Mouse (Mus musculus) CH12.LX (cell line): Measurements from ENCODE around the gene Sde2. TPM values are rescaled to one million over a fixed set of nuclear protein-coding genes. Genes with fewer than 3 reads are reported as not detected.

ENCODE experiments used
- DNase-seq: peaks from one replicate; pipeline ENCODE4 v3.0.0-alpha.2; 2013; ENCODE audit errors: extremely low read depth
- H3K27ac ChIP-seq: 2 replicates; pipeline ENCODE4 v1.5.1; 2012; ENCODE audit warnings: low read depth, mild to moderate bottlenecking, control low read depth, moderate library complexity; ENCODE audit not compliant: insufficient read depth
- H3K27me3 ChIP-seq: replicated peaks from 2 replicates; pipeline ENCODE3; 2012; ENCODE audit warnings: inconsistent platforms
- H3K36me3 ChIP-seq, 2 experiments: replicated peaks in 1 of 2; 2 replicates each; pipeline versions ENCODE3 to v1.6.1; 2012; ENCODE audit warnings: inconsistent platforms in 1 of 2, low read length in 1 of 2, mild to moderate bottlenecking in 1 of 2, mixed read lengths in 1 of 2, moderate library complexity in 1 of 2; ENCODE audit not compliant: control insufficient read depth in 1 of 2, insufficient read depth in 1 of 2
- H3K4me1 ChIP-seq, 2 experiments: 2 replicates each; pipeline ENCODE4 v1.6.1; 2012; ENCODE audit warnings: inconsistent platforms in 1 of 2, moderate library complexity in 1 of 2; ENCODE audit not compliant: insufficient read depth in 2 of 2, control insufficient read depth in 1 of 2
- H3K4me2 ChIP-seq: 2 replicates; pipeline ENCODE4 v1.6.1; 2012; ENCODE audit warnings: low read depth, mild to moderate bottlenecking, control low read depth; ENCODE audit not compliant: poor library complexity, insufficient read depth, severe bottlenecking
- H3K4me3 ChIP-seq, 3 experiments: fragments of 150-350 bp in 1 of 3; sonication (generic) in 1 of 3; replicated peaks in 1 of 3; 2 replicates each; pipeline versions ENCODE3 to v1.5.1; 2011 to 2012; ENCODE audit warnings: low read depth in 2 of 3, low read length in 2 of 3, mild to moderate bottlenecking in 2 of 3, moderate library complexity in 2 of 3, control low read depth in 1 of 3, improper control_type of control experiment in 1 of 3, inconsistent platforms in 1 of 3, mixed read lengths in 1 of 3; ENCODE audit not compliant: poor library complexity in 1 of 3
- H3K79me2 ChIP-seq: replicated peaks from 2 replicates; pipeline ENCODE4 v1.6.1; 2012; ENCODE audit warnings: mild to moderate bottlenecking, moderate library complexity; ENCODE audit not compliant: control insufficient read depth, poor library complexity, insufficient read depth, severe bottlenecking; ENCODE audit errors: extremely low read depth
- H3K9ac ChIP-seq: 2 replicates; pipeline ENCODE4 v1.6.1; 2012; ENCODE audit warnings: low read depth, mild to moderate bottlenecking, control low read depth, moderate library complexity; ENCODE audit not compliant: insufficient read depth
- H3K9me3 ChIP-seq: replicated peaks from 2 replicates; pipeline ENCODE3; 2012; ENCODE audit warnings: low read length, inconsistent platforms, mixed read lengths
- BHLHE40 ChIP-seq: IDR thresholded peaks from 2 replicates; pipeline ENCODE4 v1.6.1; 2011; ENCODE audit warnings: mild to moderate bottlenecking, low read depth, low read length, improper control_type of control experiment
- CHD1 ChIP-seq: IDR thresholded peaks from 2 replicates; pipeline ENCODE4 v1.6.1; 2012; ENCODE audit warnings: low read depth, low read length, improper control_type of control experiment, inconsistent platforms
- CHD2 ChIP-seq: IDR thresholded peaks from 2 replicates; pipeline ENCODE4 v1.6.1; 2011; ENCODE audit warnings: low read length, improper control_type of control experiment
- CTCF ChIP-seq, 2 experiments: IDR thresholded peaks in 1 of 2; conservative IDR thresholded peaks in 1 of 2; 2 replicates each; pipeline ENCODE4 v1.5.1; 2011 to 2012; ENCODE audit warnings: low read depth in 2 of 2, low read length in 2 of 2, improper control_type of control experiment in 1 of 2, inconsistent platforms in 1 of 2, mild to moderate bottlenecking in 1 of 2, moderate library complexity in 1 of 2
- E2F4 ChIP-seq: IDR thresholded peaks from 2 replicates; pipeline ENCODE4 v1.6.1; 2011; ENCODE audit warnings: low read depth, low read length, improper control_type of control experiment; ENCODE audit not compliant: insufficient replicate concordance
- ELF1 ChIP-seq: IDR thresholded peaks from 2 replicates; pipeline ENCODE4 v1.6.1; 2014; ENCODE audit warnings: low read depth, mild to moderate bottlenecking, inconsistent platforms, low read length, improper control_type of control experiment
- EP300 ChIP-seq: IDR thresholded peaks from 2 replicates; pipeline ENCODE4 v1.6.1; 2011; ENCODE audit warnings: low read length, improper control_type of control experiment
- GABPA ChIP-seq: IDR thresholded peaks from 2 replicates; pipeline ENCODE4 v1.6.1; 2012; ENCODE audit warnings: low read depth, low read length, improper control_type of control experiment, inconsistent platforms; ENCODE audit not compliant: insufficient replicate concordance
- IRF4 ChIP-seq: IDR thresholded peaks from 2 replicates; pipeline ENCODE4 v1.6.1; 2014; ENCODE audit warnings: low read depth, mild to moderate bottlenecking, inconsistent platforms, low read length, improper control_type of control experiment
- JUN ChIP-seq: IDR thresholded peaks from 2 replicates; pipeline ENCODE4 v1.6.1; 2011; ENCODE audit warnings: low read depth, mild to moderate bottlenecking, low read length, improper control_type of control experiment, moderate library complexity; ENCODE audit not compliant: insufficient read depth
- JUND ChIP-seq: conservative IDR thresholded peaks from 2 replicates; pipeline ENCODE4 v1.6.1; 2011; ENCODE audit warnings: low read depth, low read length, improper control_type of control experiment
- MAX ChIP-seq: IDR thresholded peaks from 2 replicates; pipeline ENCODE4 v1.6.1; 2011; ENCODE audit warnings: low read length, improper control_type of control experiment
- MEF2A ChIP-seq: IDR thresholded peaks from 2 replicates; pipeline ENCODE4 v1.6.1; 2014; ENCODE audit warnings: low read depth, mild to moderate bottlenecking, inconsistent platforms, low read length, improper control_type of control experiment, borderline replicate concordance
- MXI1 ChIP-seq: IDR thresholded peaks from 2 replicates; pipeline ENCODE4 v1.6.1; 2011; ENCODE audit warnings: mild to moderate bottlenecking, low read depth, low read length, improper control_type of control experiment
- MYC ChIP-seq: IDR thresholded peaks from 2 replicates; pipeline ENCODE4 v1.6.1; 2011; ENCODE audit warnings: low read depth, mild to moderate bottlenecking, improper control_type of control experiment, low read length
- NELFE ChIP-seq: IDR thresholded peaks from 2 replicates; pipeline ENCODE4 v1.6.1; 2011; ENCODE audit warnings: low read depth, low read length, improper control_type of control experiment
- NRF1 ChIP-seq: IDR thresholded peaks from 2 replicates; pipeline ENCODE4 v1.6.1; 2014; ENCODE audit warnings: low read depth, mild to moderate bottlenecking, inconsistent platforms, low read length, improper control_type of control experiment, moderate library complexity
- PAX5 ChIP-seq: IDR thresholded peaks from 2 replicates; pipeline ENCODE4 v1.6.1; 2012; ENCODE audit warnings: low read length, inconsistent platforms, mixed read lengths
- POLR2A ChIP-seq: IDR thresholded peaks from 2 replicates; pipeline ENCODE4 v1.6.1; 2011; ENCODE audit warnings: low read depth, mild to moderate bottlenecking, improper control_type of control experiment, low read length
- POLR2AphosphoS2 ChIP-seq: IDR thresholded peaks from 2 replicates; pipeline ENCODE4 v1.6.1; 2011; ENCODE audit warnings: low read depth, low read length, improper control_type of control experiment
- SIN3A ChIP-seq: IDR thresholded peaks from 2 replicates; pipeline ENCODE4 v1.6.1; 2012; ENCODE audit warnings: low read length, improper control_type of control experiment, inconsistent platforms
- SMC3 ChIP-seq: IDR thresholded peaks from 2 replicates; pipeline ENCODE4 v1.6.1; 2011; ENCODE audit warnings: low read depth, low read length, improper control_type of control experiment
- TBP ChIP-seq: conservative IDR thresholded peaks from 2 replicates; pipeline ENCODE4 v1.6.1; 2011; ENCODE audit warnings: low read depth, low read length, improper control_type of control experiment
- USF1 ChIP-seq: IDR thresholded peaks from 2 replicates; pipeline ENCODE4 v1.6.1; 2014; ENCODE audit warnings: low read depth, mild to moderate bottlenecking, inconsistent platforms, low read length, improper control_type of control experiment
- USF2 ChIP-seq: conservative IDR thresholded peaks from 2 replicates; pipeline ENCODE4 v1.6.1; 2011; ENCODE audit warnings: low read depth, low read length, improper control_type of control experiment
- ZC3H11A ChIP-seq: IDR thresholded peaks from 2 replicates; pipeline ENCODE4 v1.6.1; 2012; ENCODE audit warnings: low read depth, mild to moderate bottlenecking, inconsistent platforms, low read length, improper control_type of control experiment
- ZKSCAN1 ChIP-seq: IDR thresholded peaks from 2 replicates; pipeline ENCODE4 v1.6.1; 2012; ENCODE audit warnings: low read depth, inconsistent platforms, low read length, improper control_type of control experiment, borderline replicate concordance
- ZMIZ1 ChIP-seq: IDR thresholded peaks from 2 replicates; pipeline ENCODE4 v1.6.1; 2012; ENCODE audit warnings: low read depth, mild to moderate bottlenecking, inconsistent platforms, low read length, improper control_type of control experiment
- ZNF384 ChIP-seq: IDR thresholded peaks from 2 replicates; pipeline ENCODE4 v1.6.1; 2012; ENCODE audit warnings: low read depth, low read length, improper control_type of control experiment, inconsistent platforms
- dilution Hi-C: fragments of 300-500 bp; cut with MboI; formaldehyde crosslinking; loops from 2 replicates; pipeline ENCODE4 v1.14.3; 2020; ENCODE audit warnings: low sequenced_read_pairs; ENCODE audit not compliant: extremely low pct_unique_long_range_greater_than_20kb, extremely low pct_ligation_motif_present
- in situ Hi-C: fragments of 300-500 bp; cut with MboI; formaldehyde crosslinking; loops from 3 replicates; pipeline ENCODE4 v1.14.3; 2019; ENCODE audit warnings: low sequenced_read_pairs, low pct_ligation_motif_present, low pct_unique_long_range_greater_than_20kb, mixed read lengths
- polyA plus RNA-seq: library from polyadenylated mRNA; unstranded; fragments of >175 nt; gene quantifications from 2 replicates; pipeline ENCODE4 v1.2.1, GENCODE M21; 2012; ENCODE audit warnings: low read depth; ENCODE audit not compliant: insufficient read length
- total RNA-seq, 2 experiments: library from RNA; depleted of rRNA; stranded (reverse); fragments of 300-350 nt in 1 of 2; fragments of >200 nt in 1 of 2; gene quantifications; 2 replicates each; pipeline ENCODE4 v1.2.3; 2012 to 2014

The Sde2 gene
- total and polyA plus RNA-seq, 3 experiments, result 24.7 to 33.2 (median 28.0) TPM

GRCm38 (mm10) chr1:180904039-180904814, 53.3 kb downstream of the Sde2 start, which contains the start of gene Pycr2 (continued):
- no peak for TF ChIP-seq CTCF (conservative IDR thresholded peaks at IDR 0.05 in 1 of 2, IDR thresholded peaks at IDR 0.05 in 1 of 2; ENCODE audit: low read depth in 2 of 2, low read length in 2 of 2)
- no peak for TF ChIP-seq CHD1
- no peak for TF ChIP-seq E2F4
- peak; percentile 98 for TF ChIP-seq USF2
- TF ChIP-seq ZKSCAN1, result no peak
- TF ChIP-seq PAX5, result no peak
- peak; percentile 97 for TF ChIP-seq MAX
- TF ChIP-seq JUND, result no peak
- 0 out of 2 replicates have a peak, but pooled peaks have one; percentile 10 for TF ChIP-seq BHLHE40
- peak; percentile 47; the same call in 1 of the 2 replicates for TF ChIP-seq CHD2
- no peak for TF ChIP-seq SMC3
- TF ChIP-seq POLR2A, result peak; percentile 88
- TF ChIP-seq ELF1, result no peak
- TF ChIP-seq MXI1, result peak; percentile 60; the same call in 1 of the 2 replicates
- TF ChIP-seq GABPA, result no peak
- TF ChIP-seq POLR2AphosphoS2, result peak; percentile 75; the same call in 1 of the 2 replicates
- no peak for TF ChIP-seq EP300
- TF ChIP-seq MYC, result peak; percentile 87
- TF ChIP-seq JUN, result no peak
- no peak for TF ChIP-seq ZNF384

- TF ChIP-seq CTCF (conservative IDR thresholded peaks at IDR 0.05 in 1 of 2, IDR thresholded peaks at IDR 0.05 in 1 of 2; ENCODE audit: low read depth in 2 of 2, low read length in 2 of 2), result no peak
- no peak for TF ChIP-seq PAX5
- no peak for TF ChIP-seq MXI1
- no peak for TF ChIP-seq BHLHE40
- TF ChIP-seq NRF1, result no peak
- no peak for TF ChIP-seq E2F4
- no peak for TF ChIP-seq JUND
- no peak for TF ChIP-seq MEF2A
- TF ChIP-seq USF1, result no peak
- no peak for TF ChIP-seq IRF4
- TF ChIP-seq ZNF384, result no peak
- TF ChIP-seq NELFE, result no peak
- TF ChIP-seq SIN3A, result no peak
- TF ChIP-seq TBP, result no peak
- TF ChIP-seq MAX, result no peak
- TF ChIP-seq ZC3H11A, result no peak
- TF ChIP-seq ZMIZ1, result no peak
- no peak for TF ChIP-seq CHD2
Measured at GRCm38 (mm10) chr1:180904815-180905080, 53.8 kb downstream of the Sde2 start.

More at GRCm38 (mm10) chr1:180904815-180905080, 53.8 kb downstream of the Sde2 start:
- no peak for DNase-seq
- H3K4me1 ChIP-seq, result peaks cover 10 to 49% of the 10 kb centered on the region in 2 experiments
- peak overlapping the region; percentile 83 for H3K9ac ChIP-seq
- no peak overlapping the region; the same call in 1 of the 2 replicates for H3K27ac ChIP-seq
- in situ Hi-C loops, result no loop called here
- H3K9me3 ChIP-seq, result no peaks in the 10 kb centered on the region
- dilution Hi-C loops, result no loop called here
- peak overlapping the region; percentile 91 to 96 (median 95) for H3K4me3 ChIP-seq
- H3K36me3 ChIP-seq, result peaks cover 33 to 44% of the 10 kb centered on the region in 2 experiments
- H3K79me2 ChIP-seq, result peaks cover 16% of the 10 kb centered on the region
- peak overlapping the region; percentile 69 for H3K4me2 ChIP-seq
- H3K27me3 ChIP-seq, result no peaks in the 10 kb centered on the region
